Mouse (Mus musculus) adrenal gland, adult (tissue): Measurements from ENCODE around the gene Fam19a1.

Experiments
- DNase-seq, 2 experiments: peaks; one replicate each; pipeline ENCODE4 v3.0.0; 2022 to 2023; ENCODE audit warnings: low spot score in 1 of 2; ENCODE audit not compliant: inconsistent age in 2 of 2

The Fam19a1 gene

DNA sequence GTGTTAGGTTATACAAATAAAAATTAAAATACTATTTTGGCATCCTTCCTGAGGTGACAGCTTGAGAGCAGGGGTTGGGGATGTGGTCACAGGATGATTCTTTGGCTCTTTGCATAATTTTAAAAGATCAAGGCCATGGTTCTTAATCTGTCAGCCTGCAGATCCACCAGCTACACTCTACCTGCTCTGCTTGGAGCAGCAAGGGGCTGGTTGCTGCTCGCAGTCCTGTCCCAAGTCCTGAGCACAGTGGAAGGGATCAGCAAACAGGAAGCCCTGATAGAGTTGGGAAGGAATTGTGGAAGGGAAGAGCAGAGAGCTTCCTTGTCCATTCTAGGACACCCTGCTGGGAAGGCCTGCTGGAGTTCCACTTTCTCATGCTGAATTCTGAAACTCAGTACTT, 320.9 kb downstream of the Fam19a1 start:
- peak; percentile 11 to 52 for DNase-seq

DNA sequence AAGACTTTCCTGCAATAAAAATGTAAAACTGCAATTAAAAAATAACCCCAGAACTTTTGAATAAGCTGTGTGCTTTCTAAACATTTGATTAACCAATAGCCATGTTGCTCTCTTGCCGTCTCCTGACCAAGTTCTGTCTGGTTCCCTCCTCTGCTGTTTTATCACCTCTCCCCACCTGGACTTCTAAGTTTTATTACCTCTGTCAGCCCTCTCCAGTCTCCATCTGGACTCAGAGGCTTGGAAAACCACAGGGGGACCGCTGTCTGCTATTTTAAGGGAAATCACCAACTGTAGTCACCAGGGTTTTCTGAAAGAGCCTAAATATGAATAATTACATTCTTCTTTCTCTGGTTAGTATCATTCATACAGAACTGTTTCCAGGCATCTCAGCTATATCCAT, 322.6 kb downstream of the Fam19a1 start:
- no peak for DNase-seq

DNA sequence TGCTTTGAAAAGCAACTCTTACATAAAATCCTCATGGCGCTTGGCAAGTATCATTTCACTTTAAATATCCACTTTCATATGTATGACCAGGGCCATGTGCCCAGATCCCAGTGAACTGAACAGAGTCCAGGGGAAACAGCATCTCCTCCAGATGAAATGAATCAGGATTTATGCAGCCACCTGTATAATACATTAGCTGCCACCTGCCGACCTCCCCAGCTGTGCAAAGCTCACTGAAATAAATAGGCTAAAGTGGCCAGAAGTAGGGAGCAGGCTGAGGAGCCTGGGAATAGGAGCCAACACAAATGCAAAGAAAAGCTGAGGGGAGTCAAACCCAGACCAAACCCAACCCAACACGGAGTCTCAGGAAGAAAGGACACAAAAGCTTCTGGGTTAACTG, 324.9 kb downstream of the Fam19a1 start:
- DNase-seq = no peak

DNA sequence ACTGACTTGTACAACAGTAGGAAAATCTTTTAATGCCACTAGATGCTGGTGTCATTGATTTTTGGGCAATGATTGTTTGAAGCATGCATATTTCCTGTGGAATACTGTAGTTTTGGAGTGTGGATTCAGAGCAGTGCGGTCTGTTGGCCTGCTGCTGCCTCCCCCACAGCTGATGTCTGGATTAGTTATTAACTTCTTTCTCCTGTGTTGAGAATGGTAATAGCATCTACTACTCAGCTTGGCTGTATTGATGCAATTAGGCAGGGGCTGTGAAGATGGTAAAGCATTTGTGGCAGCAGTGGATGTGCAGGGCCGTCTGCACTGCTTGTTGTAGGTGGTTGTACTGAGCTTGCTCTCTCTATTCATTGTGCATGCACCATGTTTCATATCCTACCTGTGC, 326.5 kb downstream of the Fam19a1 start:
- DNase-seq = no peak

DNA sequence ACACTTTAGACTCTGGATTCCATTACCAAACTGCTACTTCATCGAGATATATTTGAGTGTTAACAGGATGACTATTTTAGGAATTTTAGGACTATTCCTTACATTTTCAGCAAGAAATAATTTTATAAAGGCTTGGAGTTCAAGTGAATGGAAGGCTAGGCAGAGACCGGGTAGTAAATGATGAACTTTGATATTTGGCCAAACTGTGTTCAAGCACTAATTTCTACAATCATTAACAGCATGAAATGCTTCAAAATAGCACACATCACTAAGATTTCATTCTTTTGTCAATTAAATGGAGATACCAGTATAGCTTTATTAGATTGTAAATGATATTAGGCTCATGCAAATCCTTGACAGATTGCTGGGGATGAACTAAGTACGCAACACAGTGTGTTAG, 329.0 kb downstream of the Fam19a1 start:
- no peak for DNase-seq

DNA sequence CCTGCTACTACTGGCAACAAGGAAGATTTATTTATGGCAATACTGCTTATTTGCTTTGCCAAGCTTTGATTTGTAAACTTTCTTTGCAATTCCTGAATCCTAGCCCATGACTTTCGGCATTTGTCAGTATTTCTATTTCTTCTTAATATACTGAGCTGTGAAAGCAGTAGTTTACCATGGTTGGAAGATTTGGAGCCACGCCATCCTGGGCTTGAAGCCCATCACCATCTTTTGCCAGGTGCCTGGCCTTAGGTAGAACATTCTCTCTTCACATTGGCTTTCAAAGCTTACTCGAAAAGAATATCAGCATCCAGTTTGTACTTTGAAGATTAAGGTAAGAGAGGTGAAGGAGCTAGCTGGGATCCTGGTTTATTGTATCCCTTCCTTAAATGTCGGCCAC, 334.5 kb downstream of the Fam19a1 start:
- no peak for DNase-seq

DNA sequence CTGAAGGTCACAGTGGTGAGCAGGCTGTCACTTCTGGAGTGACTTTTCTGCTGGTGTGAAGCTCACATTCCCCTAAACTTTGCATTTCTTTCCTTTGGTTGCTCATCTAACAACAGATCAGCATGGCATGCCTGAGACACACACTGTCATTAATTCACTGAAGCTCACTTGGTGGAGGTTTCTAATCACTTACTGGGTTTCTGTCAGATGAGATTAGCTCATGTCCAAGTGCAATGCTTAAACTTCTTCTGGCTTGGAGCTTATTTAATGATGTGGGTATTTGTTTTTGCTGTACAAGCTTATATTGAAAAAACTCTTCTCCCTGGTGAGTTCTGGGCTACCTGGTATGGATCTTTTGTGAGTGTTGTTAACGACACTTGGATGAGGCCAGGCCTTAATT, 343.3 kb downstream of the Fam19a1 start:
- no peak for DNase-seq

DNA sequence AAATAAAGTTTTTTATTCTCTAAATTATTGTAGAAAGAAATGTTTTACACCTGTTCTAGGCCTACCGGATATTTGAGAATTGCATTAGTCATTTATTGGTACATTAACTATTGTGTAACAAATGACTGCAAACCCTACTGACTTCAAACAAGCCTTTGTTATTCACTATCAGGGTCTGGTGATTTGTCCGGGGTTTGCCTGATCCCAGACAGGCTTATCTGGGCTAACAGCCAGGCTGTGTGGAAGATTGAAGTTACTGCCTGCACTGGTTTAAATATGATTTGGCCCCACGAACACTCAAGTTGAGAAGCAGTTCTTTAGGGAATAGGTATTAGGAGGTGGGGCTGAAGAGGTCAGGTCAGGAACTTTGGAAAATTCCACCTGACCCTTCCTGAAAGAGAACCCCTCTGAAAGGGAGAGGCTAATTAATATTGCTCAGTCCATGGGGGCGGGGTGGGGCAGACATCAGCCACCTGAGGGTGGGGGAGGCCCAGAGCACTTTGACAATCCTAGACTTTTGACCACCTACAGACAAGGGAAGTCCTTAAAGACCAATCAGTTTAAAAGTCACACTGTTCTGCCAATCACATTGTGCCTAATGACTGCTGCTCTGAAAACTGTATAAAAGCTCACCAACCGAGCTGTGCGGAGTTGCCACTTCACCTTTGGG, 344.8 kb downstream of the Fam19a1 start:
- DNase-seq = no peak

DNA sequence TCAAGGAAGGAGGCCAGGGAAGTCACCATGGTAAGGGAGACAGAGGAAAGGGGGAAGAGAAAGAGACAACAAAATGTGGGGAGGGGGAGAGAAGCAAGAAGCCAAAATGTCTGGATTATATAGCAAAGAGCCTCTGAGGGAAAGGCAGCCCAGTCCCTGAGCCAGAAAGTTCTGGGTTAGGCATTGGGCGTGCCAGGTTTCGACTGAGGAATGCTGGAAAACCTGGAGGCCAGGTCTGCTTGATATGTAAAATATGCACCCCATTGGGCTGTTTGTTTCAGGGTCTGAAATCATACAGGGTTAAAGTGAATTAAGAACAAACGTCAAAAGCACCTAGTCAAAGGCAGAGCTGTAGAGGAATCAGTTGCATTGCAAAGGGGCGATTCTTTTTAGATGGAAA, 346.1 kb downstream of the Fam19a1 start:
- no peak for DNase-seq

DNA sequence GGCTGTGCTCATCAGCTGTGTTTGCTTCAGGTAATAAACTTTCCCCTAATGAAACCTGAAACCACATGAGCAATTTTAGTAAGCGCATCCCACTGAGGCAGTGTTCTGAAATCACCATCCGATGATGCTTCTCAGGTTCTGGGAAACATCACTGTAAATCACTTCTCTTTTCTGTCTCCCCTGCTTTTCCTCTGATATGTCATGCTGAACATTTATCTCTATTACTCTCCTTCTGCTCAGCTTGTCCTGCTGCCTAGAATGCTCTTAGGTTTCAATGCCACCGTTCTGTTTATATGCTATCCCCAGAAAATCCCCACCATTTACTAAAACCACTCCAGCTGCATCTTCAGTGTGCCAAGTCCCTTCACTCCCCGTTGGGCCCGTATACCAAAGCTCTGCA, 386.5 kb downstream of the Fam19a1 start:
- no peak for DNase-seq

DNA sequence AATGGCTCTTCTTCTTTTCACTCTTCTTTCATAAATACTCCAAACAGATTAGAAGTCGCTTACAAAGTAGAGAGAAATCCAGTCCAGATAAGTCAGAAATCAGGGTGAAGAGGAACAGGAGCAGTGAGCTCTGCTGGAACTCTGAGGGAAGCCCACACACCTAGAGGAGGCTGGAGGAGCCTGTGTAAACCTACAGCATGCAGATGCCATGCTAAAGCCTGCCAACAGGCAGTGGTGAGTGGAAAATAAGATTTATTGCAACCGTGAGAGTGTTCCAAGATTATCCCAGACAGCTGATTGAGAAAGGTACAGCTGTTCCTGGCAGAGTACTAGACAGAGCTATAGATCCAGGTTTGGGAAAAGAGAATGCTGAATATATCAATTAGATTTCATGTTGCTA, 428.6 kb downstream of the Fam19a1 start:
- DNase-seq = no peak

DNA sequence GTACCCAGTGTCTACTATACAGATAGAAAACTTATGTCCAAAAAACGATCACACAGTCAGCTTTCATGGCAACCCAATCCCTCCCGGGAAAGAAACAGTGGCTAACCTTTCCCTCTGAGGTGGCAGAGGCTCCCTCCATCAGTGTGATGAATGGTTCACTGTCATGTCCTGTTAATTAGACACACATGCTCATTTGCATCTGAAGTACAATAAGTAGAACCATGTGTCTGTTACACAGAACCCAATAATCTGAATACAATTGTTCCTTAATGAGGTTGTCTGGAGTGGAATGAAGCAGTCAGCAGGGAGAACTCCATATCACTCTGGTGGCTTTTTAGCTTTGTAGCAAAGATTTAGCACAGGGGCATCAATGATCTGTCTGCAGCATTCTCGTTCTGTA, 431.9 kb downstream of the Fam19a1 start:
- no peak for DNase-seq

DNA sequence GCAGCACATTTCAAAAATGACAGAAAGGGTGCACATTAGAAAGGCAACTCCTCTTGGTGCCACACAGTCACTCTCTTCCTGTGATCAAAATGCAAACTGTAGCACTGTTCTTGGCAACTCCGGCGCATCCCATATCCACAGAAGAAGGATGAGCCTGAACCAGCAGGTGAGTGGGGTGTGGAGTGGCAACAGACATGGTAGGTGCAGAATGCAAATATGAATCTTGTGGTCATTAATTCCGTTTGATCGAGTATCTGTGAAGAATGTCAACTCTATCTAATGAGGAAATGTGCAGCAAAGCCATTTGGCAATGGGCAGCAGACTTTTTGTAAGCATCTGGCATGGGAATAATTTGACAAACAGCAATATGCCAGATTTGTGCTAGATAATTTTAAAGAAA, 437.5 kb downstream of the Fam19a1 start:
- no peak for DNase-seq

DNA sequence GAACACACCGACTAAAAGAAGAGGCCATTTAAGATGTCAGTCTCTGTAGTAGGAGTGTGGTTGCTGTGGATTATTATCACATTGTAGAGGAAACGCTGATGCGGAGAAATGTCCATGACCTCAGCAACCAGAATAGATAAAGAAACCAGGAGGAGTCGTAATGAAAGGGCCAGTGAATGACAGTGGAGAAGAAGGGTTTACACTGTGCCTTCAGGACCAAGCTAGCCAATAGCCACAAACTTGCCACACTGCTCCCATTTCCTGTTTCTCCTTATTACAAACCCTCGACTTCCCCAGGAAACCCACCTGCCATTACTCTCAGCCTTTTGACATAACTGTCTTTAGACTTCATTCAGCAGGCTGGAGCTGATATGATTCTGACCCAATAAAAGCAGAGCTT, 465.7 kb downstream of the Fam19a1 start:
- DNase-seq = no peak

DNA sequence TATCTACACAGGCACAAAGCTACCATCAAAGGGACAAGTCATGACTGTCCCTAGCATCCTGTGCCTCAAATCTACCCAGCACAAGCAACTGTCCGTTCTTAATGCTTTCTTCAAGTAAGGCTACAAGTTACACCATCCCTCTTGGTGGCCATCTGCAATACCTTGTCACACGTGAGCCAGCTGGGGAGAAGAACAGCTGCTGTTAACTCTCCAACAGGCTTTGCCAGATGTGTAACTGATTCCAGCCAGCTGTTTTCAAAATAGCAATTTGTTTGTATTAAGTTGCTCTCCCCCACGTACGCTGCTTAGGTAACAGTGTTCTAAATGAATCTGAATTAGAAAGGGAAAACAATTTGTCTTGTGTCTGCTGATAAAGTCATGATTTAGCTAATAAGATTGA, 467.8 kb downstream of the Fam19a1 start:
- no peak for DNase-seq

DNA sequence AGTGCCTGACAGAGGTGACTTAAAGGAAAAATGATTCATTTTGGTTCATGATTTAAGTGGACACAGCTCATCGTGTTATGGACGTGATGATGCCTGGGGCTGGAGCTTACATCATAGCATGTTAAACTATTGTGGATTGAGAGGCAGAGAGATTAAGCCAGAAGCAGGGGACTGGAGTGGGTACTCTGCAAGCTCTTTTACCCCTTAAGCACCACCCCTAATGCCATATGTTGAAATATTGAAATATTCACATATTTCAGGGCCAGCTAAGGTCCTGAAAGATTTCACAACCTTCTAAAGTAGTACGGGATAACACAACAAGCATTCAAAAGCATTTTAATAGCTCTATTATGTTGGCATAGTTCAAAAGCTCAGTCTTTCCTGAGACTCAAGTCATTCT, 468.2 kb downstream of the Fam19a1 start:
- no peak for DNase-seq

DNA sequence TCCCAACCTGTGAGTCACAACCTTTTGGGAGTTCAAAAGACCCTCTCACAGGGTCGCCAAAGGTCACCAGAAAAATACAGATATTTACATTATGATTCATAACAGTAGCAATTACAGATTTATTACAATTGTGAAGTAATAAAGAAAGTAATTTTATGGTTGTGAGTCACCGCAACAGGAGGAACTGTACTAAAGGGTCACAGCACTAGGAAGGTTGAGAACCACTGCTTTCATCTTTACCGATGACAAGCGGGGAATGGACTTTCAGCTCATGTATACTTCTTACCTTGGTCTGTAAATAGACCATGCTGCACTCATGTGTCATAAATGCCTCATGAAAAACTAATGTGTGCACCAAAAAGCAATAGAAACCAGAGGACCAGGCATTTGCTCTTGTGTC, 474.5 kb downstream of the Fam19a1 start:
- peak in 1 of 2 experiments; percentile 28 for DNase-seq

DNA sequence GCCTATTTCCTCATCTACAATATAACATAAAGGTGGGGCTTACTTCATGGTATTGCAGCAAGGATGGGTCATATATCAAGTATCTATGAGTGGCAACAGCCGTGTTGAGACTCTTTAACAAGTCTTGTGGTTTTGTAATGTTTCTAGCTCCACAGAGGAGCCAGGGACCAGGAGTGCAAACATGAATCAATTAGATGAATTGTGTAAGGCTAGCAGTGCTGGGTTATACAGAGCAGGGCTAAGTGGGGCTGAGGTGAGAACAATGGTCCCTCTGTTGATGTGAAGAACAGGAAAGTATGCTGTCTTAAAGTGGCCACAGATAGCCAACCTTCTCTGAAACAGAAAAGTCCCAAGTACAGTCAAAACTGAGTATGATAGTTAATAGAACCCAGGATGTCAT, 480.1 kb downstream of the Fam19a1 start:
- no peak for DNase-seq

DNA sequence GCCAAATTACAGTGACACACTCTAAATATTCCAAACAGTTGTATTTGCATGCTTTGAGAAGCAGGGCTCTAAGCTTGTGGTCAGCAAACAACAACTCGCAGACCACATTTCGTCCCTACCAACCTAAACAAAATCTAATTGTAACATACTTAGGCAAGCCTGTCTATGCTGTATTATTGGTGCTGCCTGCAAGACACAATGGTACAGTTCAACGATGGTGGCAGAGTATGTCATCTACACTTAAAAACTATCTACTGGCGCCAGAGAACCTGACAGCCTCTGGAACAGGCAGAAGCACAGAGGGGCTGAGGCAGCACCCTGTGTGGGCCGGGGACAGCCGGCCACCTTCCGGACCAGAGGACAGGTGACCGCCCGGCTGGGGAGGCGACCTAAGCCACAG, 482.2 kb downstream of the Fam19a1 start:
- DNase-seq = no peak

DNA sequence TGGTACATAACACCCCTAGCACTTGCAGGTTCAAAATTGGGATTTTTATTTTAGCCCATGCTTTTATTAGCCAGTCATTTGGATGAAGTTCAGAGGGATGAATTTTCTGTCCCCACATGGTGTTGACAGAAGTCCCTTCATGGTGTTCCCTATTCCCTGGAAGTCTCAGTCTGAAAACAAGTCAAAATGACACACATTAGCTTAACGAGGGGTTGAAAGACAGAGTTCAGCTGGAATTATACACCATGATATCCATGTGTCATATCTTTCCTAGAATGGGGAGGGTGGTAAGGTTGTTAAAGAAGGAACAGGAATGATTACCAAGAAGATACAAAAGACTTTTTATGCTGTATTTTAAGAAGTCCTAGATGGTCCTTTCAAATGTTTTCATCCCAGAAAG, 511.2 kb downstream of the Fam19a1 start:
- no peak for DNase-seq

DNA sequence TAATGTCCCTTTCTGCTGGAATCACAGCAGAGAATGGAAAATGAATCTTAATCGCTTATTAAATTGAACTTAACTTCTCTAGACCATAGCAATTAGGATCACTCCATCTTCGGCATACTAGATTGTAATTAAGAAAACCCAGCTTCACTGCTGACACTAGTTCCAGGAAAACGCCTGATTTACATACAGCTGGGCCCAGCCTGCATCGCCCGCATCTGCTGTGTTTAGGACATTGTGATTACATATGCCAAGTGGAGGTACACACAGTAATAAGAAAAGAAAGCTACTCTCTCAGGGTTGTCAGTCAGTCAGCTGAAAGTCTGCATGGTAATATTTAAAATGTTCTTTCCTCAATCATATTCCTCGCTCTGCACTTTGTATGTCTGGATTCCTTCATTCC, 518.6 kb downstream of the Fam19a1 start:
- DNase-seq = no peak

DNA sequence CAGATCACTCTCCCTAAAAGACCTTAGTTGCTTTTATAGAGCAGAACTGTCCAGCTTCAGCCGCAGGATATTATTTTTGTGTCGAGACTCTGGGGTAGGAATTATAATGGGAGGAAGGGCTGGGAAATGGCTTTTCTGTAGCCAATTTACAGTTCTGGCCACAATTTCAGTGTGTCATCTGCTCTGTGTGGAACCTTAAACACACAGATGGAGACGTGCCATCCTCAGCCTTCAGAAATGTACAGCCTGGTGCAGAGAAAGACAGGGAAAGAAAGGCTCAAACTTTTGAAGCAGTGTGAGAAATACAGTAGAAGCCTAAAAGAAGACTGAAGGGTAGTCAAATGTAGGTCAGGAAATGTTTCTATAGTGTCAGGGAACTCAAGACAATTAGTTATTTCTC, 519.3 kb downstream of the Fam19a1 start:
- no peak for DNase-seq

DNA sequence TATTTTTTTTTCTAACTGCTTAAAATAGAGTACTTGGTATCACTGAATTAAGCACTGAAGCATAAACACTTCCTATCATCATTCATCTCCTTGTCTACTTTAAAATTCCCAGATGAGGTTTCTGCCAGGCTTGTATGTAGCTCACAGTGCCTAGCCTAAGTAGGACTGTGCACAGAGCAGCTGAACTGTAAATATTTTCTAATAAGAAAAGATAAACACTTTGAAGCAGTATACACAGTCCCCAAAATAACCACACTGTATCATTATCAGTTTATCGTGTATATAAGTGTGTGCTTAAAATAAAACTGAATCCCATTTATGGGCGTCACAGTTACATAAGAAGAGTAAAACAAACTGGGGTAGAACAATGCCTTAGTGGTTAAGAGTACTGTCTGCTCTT, 522.7 kb downstream of the Fam19a1 start:
- DNase-seq = no peak

DNA sequence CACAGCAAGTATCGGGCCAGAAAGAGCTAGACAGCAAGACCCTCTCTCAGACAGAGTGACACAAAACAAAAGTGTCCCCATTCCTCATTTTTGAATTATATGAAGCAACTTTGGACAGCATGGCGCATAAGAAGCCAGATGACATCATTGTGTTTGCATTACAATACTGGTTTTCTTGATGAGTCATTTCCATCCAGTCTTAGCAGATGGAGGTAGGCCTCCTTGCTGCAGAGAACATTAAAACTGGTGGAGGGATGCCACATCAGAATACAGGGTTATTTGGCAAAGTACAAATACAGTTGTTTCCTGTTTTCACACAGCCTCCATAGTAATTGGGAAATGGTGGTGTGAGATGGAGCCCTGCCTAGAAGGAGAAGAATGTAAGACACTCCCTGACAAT, 535.8 kb downstream of the Fam19a1 start:
- no peak for DNase-seq
